Mouse (Mus musculus) stomach, postnatal 0 days (tissue): Measurements from ENCODE around the gene Lrrc61.

Source experiments
- CTCF ChIP-seq: IDR thresholded peaks from 2 replicates; pipeline ENCODE4 v1.5.1; 2016; ENCODE audit warnings: antibody characterized with exemption, low read depth, mild to moderate bottlenecking, moderate library complexity
- EP300 ChIP-seq: optimal IDR thresholded peaks from 2 replicates; pipeline ENCODE3; 2016; ENCODE audit warnings: antibody characterized with exemption

DNA sequence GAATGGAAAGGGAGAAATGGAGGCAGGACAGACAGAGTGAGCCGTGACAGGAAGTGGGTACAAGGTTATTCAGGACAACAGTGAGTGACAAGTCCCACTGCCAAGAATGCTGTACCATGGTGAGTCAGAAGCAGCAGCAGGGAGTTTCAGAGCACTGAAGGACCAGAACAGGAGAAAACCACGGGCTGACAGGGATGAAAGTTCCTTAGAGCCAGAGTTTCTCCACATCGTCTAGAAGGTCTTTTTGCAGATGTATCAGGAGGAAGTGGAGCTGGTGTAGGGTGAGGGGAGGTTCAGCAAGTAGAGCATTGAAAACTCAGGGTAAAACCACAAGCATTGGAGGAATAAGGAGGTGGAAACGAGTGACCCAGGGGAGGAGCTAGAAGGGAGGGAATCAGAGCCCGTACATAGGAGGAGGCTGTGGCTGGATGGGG, 24.6 kb downstream of the Lrrc61 start:
- TF ChIP-seq CTCF (no peak), EP300 (no peak)
